Mouse (Mus musculus) duodenum, adult 2 months (tissue): ENCODE results near the gene Dyrk3. TPM values are rescaled to one million over a fixed set of nuclear protein-coding genes. Genes with fewer than 3 reads are reported as not detected.

Experiments
- polyA plus RNA-seq: library from polyadenylated mRNA; depleted of rRNA; stranded (reverse); fragments of >200 nt; gene quantifications from 2 replicates; pipeline ENCODE4 v1.2.3, GENCODE M21; 2012; ENCODE audit warnings: low replicate concordance; rRNA removed

The Dyrk3 gene
- polyA plus RNA-seq: 0.48 and 0.57 TPM in 2 replicates

GRCm38 (mm10) chr1:131138191-131139016 lies at the start of gene Dyrk3:
Dyrk3 (minus strand) TSS chr1:131138340.

GRCm38 (mm10) chr1:131153018-131153629 lies 15.0 kb upstream of the Dyrk3 start, which contains the start of gene Eif2d:
Eif2d (plus strand) TSS chr1:131153181.

GRCm38 (mm10) chr1:131097700-131098094 lies 40.4 kb downstream of the Dyrk3 start, which contains the start of gene Mapkapk2:
Mapkapk2 (minus strand) TSS chr1:131097826.

Other genes starting within 250 kb of the Dyrk3 start
- gene Il20, start 226.9 kb downstream of the Dyrk3 start, polyA plus RNA-seq: not detected in 2 replicates
- gene Il19, start 198.2 kb downstream of the Dyrk3 start, polyA plus RNA-seq: not detected in 2 replicates
- 0.13 TPM in 1 of 2 replicates, not detected in the other for gene Il10, start 118.5 kb downstream of the Dyrk3 start, polyA plus RNA-seq
- 47.7 and 73.7 TPM in 2 replicates for gene Mapkapk2, start 40.5 kb downstream of the Dyrk3 start, polyA plus RNA-seq
- 12.2 and 17.5 TPM in 2 replicates for gene Eif2d, start 14.8 kb upstream of the Dyrk3 start, polyA plus RNA-seq
- 2.2 and 2.6 TPM in 2 replicates for gene Rassf5, start 106.9 kb upstream of the Dyrk3 start, polyA plus RNA-seq
- gene Ikbke, start 141.3 kb upstream of the Dyrk3 start, polyA plus RNA-seq: 17.8 and 33.2 TPM in 2 replicates